Comparison of ENCODE assay signal across 16 mouse cellular contexts in the genomic region with DNA sequence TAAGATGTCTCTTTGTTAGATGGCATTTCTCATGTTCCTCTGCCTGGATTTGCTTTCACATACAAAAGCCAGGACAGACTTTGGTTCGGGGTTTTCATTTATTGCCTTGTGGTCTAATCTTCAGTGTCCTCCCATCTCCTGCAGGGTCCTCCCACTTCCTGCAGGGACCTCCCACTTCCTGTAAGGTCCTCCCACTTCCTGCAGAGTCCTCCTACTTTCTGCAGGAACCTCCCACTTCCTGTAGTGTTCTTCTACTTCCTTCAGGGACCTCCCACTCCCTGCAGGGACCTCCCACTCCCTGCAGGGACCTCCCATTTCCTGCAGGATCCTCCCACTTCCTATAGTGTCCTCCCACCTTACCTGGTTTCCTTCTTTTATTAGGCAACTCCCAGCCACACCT.
DNase-seq lines count a peak whose midpoint lies in the region; ATAC-seq and TF ChIP-seq lines count a peak whose summit lies in the region.
"Had no signal": no experiment of that assay in that cellular context is flagged by ENCODE, and none has a peak within 500 bp of the region (broad histone marks: within the 10 kb centered on the region; RNA-seq: fewer than 3 reads in every experiment).

No protein-coding gene starts in this region.

- TF ChIP-seq EP300 in MEL (IDR thresholded peaks at IDR 0.05; ENCODE audit: low read depth in 1 of 2, low read length in 2 of 2) = no peak

- no peak for TF ChIP-seq RAD21 in MEL (IDR thresholded peaks at IDR 0.05; ENCODE audit: low read depth, low read length)

- no peak for TF ChIP-seq POLR2A in kidney, adult 2 months (IDR thresholded peaks at IDR 0.05; ENCODE audit: low read depth, low read length)
- no peak for TF ChIP-seq POLR2A in MEL (IDR thresholded peaks at IDR 0.05; ENCODE audit: control insufficient read depth in 1 of 2, insufficient read depth in 1 of 2, low read depth in 1 of 2, low read length in 2 of 2, poor library complexity in 1 of 2)

- ATAC-seq in megakaryocyte, adult 5-6 weeks (ENCODE audit: poor library complexity, severe bottlenecking) = peak; percentile 35; the same call in 1 of the 2 replicates
- no peak for ATAC-seq in midbrain, embryonic 14.5 days (ENCODE audit: low FRiP score, low TSS enrichment)
- ATAC-seq: forebrain, postnatal 0 days had no signal

- H3K36me3 ChIP-seq in kidney, adult 2 months (ENCODE audit: control insufficient read depth, insufficient read depth, low read length) = peaks cover 11% of the 10 kb centered on the region
- H3K36me3 ChIP-seq in MEL (ENCODE audit: control insufficient read depth in 1 of 2, insufficient read depth in 2 of 2, low read length in 2 of 2) = no peaks in the 10 kb centered on the region
- H3K36me3 ChIP-seq in midbrain, embryonic 14.5 days (ENCODE audit: control insufficient read depth, insufficient read depth, low read length) = peaks cover 82% of the 10 kb centered on the region

- TF ChIP-seq CTCF in kidney, adult 2 months (conservative IDR thresholded peaks at IDR 0.05; ENCODE audit: insufficient read depth, insufficient read length, low read depth, low read length) = no peak
- TF ChIP-seq CTCF in MEL (IDR thresholded peaks at IDR 0.05 in 2 of 3, conservative IDR thresholded peaks at IDR 0.05 in 1 of 3; ENCODE audit: control insufficient read depth in 1 of 3, insufficient read depth in 1 of 3, low read depth in 2 of 3, low read length in 3 of 3, poor library complexity in 1 of 3, severe bottlenecking in 1 of 3) = no peak
- no peak for TF ChIP-seq CTCF in gastrocnemius, adult 2 months (IDR thresholded peaks at IDR 0.05)

- H3K4me2 ChIP-seq in midbrain, embryonic 14.5 days (ENCODE audit: low read length) = no peak overlapping the region
- H3K4me2 ChIP-seq: hindbrain, embryonic 13.5 days; limb, embryonic 15.5 days; stomach, embryonic 15.5 days had no signal

- no peaks in the 10 kb centered on the region for H3K4me1 ChIP-seq in kidney, adult 2 months (ENCODE audit: control insufficient read depth, insufficient read depth, low read length)
- no peaks in the 10 kb centered on the region for H3K4me1 ChIP-seq in MEL (ENCODE audit: control insufficient read depth in 1 of 2, insufficient read depth in 2 of 2, low read length in 2 of 2)
- no peaks in the 10 kb centered on the region for H3K4me1 ChIP-seq in midbrain, embryonic 14.5 days (ENCODE audit: control insufficient read depth, insufficient read depth, low read length)
- H3K4me1 ChIP-seq: limb, embryonic 15.5 days; stomach, embryonic 15.5 days had no signal

- no peaks in the 10 kb centered on the region for H3K27me3 ChIP-seq in kidney, adult 2 months (replicated peaks; ENCODE audit: control insufficient read depth, insufficient read depth, low read length)
- H3K27me3 ChIP-seq in MEL (ENCODE audit: control insufficient read depth in 1 of 2, insufficient read depth in 2 of 2, low read length in 2 of 2) = peaks cover 18 to 20% of the 10 kb centered on the region in 2 experiments
- H3K27me3 ChIP-seq in midbrain, embryonic 14.5 days (ENCODE audit: control insufficient read depth, insufficient read depth, low read length) = no peaks in the 10 kb centered on the region
- H3K27me3 ChIP-seq: hindbrain, embryonic 13.5 days; limb, embryonic 15.5 days; stomach, embryonic 15.5 days had no signal

- no peak overlapping the region for H3K27ac ChIP-seq in kidney, adult 2 months (ENCODE audit: insufficient read depth, low read depth, low read length)
- no peak overlapping the region for H3K27ac ChIP-seq in MEL (ENCODE audit: control insufficient read depth, low read depth, low read length)
- H3K27ac ChIP-seq in gastrocnemius, adult 2 months = no peak overlapping the region
- no peak overlapping the region for H3K27ac ChIP-seq in midbrain, embryonic 14.5 days (replicated peaks; ENCODE audit: low read depth, low read length)
- H3K27ac ChIP-seq: heart, adult 2 months; hindbrain, embryonic 13.5 days; limb, embryonic 15.5 days; stomach, embryonic 15.5 days had no signal

- peak; percentile 10 for DNase-seq in kidney, adult 2 months
- no peak for DNase-seq in kidney, postnatal 14 days
- DNase-seq in A20 (ENCODE audit: low read depth, low spot score) (peak; percentile 37), MEL (ENCODE audit: low read depth, low spot score) (peak; percentile 39)
- DNase-seq in adrenal gland, adult 8-10 months = no peak
- no peak for DNase-seq in gastrocnemius, adult 2 months
- no peak for DNase-seq in midbrain, embryonic 14.5 days
- DNase-seq: adrenal gland, postnatal 10 days; forebrain, postnatal 0 days; heart, adult 2 months; lung, postnatal 4 days; right cerebral cortex, postnatal 4 days had no signal

- WGBS in kidney, adult 2 months = 60% methylated on average over 1 of the region's 1 CpGs
- 94% methylated on average over 1 of the region's 1 CpGs for WGBS in midbrain, embryonic 14.5 days

- H3K9ac ChIP-seq in MEL (ENCODE audit: control insufficient read depth, low read depth, low read length, poor library complexity, severe bottlenecking) = no peak overlapping the region
- H3K9ac ChIP-seq in midbrain, embryonic 14.5 days (replicated peaks; ENCODE audit: low read length) = no peak overlapping the region
- H3K9ac ChIP-seq: forebrain, postnatal 0 days; hindbrain, embryonic 13.5 days; limb, embryonic 15.5 days; stomach, embryonic 15.5 days had no signal

- intact Hi-C loops in gastrocnemius, adult 2 months (cut with DNase I) = no loop called here

- H3K79me2 ChIP-seq in MEL (ENCODE audit: control insufficient read depth, insufficient read depth, low read length, poor library complexity) = no peaks in the 10 kb centered on the region

- H3K4me3 ChIP-seq in kidney, adult 2 months (ENCODE audit: insufficient read depth, low read depth, low read length) = no peak overlapping the region
- H3K4me3 ChIP-seq in MEL (ENCODE audit: control insufficient read depth in 1 of 2, insufficient read depth in 1 of 2, low read depth in 2 of 2, low read length in 2 of 2) = no peak overlapping the region
- H3K4me3 ChIP-seq in gastrocnemius, adult 2 months = no peak overlapping the region
- H3K4me3 ChIP-seq in midbrain, embryonic 14.5 days (replicated peaks; ENCODE audit: low read depth, low read length) = no peak overlapping the region
- H3K4me3 ChIP-seq: heart, adult 2 months; hindbrain, embryonic 13.5 days; limb, embryonic 15.5 days; stomach, embryonic 15.5 days had no signal

- H3K9me3 ChIP-seq in MEL (replicated peaks; ENCODE audit: insufficient read depth, low read length) = no peaks in the 10 kb centered on the region
- H3K9me3 ChIP-seq in midbrain, embryonic 14.5 days (ENCODE audit: control insufficient read depth, low read length) = no peaks in the 10 kb centered on the region
- H3K9me3 ChIP-seq: hindbrain, embryonic 13.5 days; limb, embryonic 15.5 days; stomach, embryonic 15.5 days had no signal

TF ChIP-seq in MEL, 35 proteins besides CTCF, POLR2A, EP300 and RAD21:
- no peak for TF ChIP-seq ZNF384 (IDR thresholded peaks at IDR 0.05; ENCODE audit: low read depth, low read length)
- TF ChIP-seq ETS1 (IDR thresholded peaks at IDR 0.05; ENCODE audit: low read depth, low read length) = no peak
- no peak for TF ChIP-seq RCOR1 (IDR thresholded peaks at IDR 0.05; ENCODE audit: low read depth, low read length)
- TF ChIP-seq MAFK (IDR thresholded peaks at IDR 0.05; ENCODE audit: borderline replicate concordance, low read depth, low read length) = no peak
- no peak for TF ChIP-seq GATA1 (IDR thresholded peaks at IDR 0.05; ENCODE audit: low read depth, low read length)
- no peak for TF ChIP-seq NRF1 (IDR thresholded peaks at IDR 0.05; ENCODE audit: insufficient read depth, low read depth, low read length, poor library complexity, severe bottlenecking)
- no peak for TF ChIP-seq MAX (IDR thresholded peaks at IDR 0.05; ENCODE audit: low read length)
- no peak for TF ChIP-seq ELF1 (IDR thresholded peaks at IDR 0.05; ENCODE audit: low read depth, low read length)
- no peak for TF ChIP-seq SMC3 (IDR thresholded peaks at IDR 0.05; ENCODE audit: low read depth, low read length)
- TF ChIP-seq BHLHE40 (IDR thresholded peaks at IDR 0.05; ENCODE audit: borderline replicate concordance, low read depth, low read length) = no peak
- no peak for TF ChIP-seq MEF2A (IDR thresholded peaks at IDR 0.05; ENCODE audit: extremely low read depth, insufficient replicate concordance, low read depth, low read length, poor library complexity, severe bottlenecking)

Comparison
In these comparisons a context has a peak if more than half of its experiments do, and no peak if none do; other contexts are left out.
1. DNase-seq: peak in kidney, adult 2 months (single experiment), A20 (single experiment) and MEL (single experiment); none in kidney, postnatal 14 days (single experiment), adrenal gland, adult 8-10 months (single experiment), gastrocnemius, adult 2 months (single experiment) and midbrain, embryonic 14.5 days (single experiment).